29 mouse cellular contexts compared by ENCODE assay signal in genomic region chr2:144281417-144281816, GRCm38 (mm10). TPM values are rescaled to one million over a fixed set of nuclear protein-coding genes. Genes with fewer than 3 reads are reported as not detected.
A peak's percentile ranks its signal among the peaks of the same experiment; 100 is the strongest.
DNase-seq lines count a peak whose midpoint lies in the region; ATAC-seq lines count a peak whose summit lies in the region.
"Had no signal": no experiment of that assay in that cellular context is flagged by ENCODE, and none has a peak within 500 bp of the region (broad histone marks: within the 10 kb centered on the region; RNA-seq: fewer than 3 reads in every experiment).

No protein-coding gene starts in this region.

- H3K27me3 ChIP-seq in limb, embryonic 11.5 days (ENCODE audit: control insufficient read depth, insufficient read depth, low read length) = no peaks in the 10 kb centered on the region
- H3K27me3 ChIP-seq in limb, embryonic 10.5 days (ENCODE audit: low read depth, poor library complexity, severe bottlenecking) = no peaks in the 10 kb centered on the region
- H3K27me3 ChIP-seq: embryonic facial prominence, embryonic 12.5 days; embryonic facial prominence, embryonic 15.5 days; heart, embryonic 12.5 days; heart, embryonic 15.5 days; hindbrain, embryonic 13.5 days; Patski had no signal

- H3K4me1 ChIP-seq in limb, embryonic 11.5 days (ENCODE audit: control insufficient read depth, insufficient read depth, low read length) = no peaks in the 10 kb centered on the region
- peaks cover 13% of the 10 kb centered on the region for H3K4me1 ChIP-seq in limb, embryonic 10.5 days
- H3K4me1 ChIP-seq: embryonic facial prominence, embryonic 12.5 days; embryonic facial prominence, embryonic 15.5 days had no signal

- no peak overlapping the region for H3K4me3 ChIP-seq in limb, embryonic 11.5 days (ENCODE audit: low read depth, low read length)
- no peak overlapping the region for H3K4me3 ChIP-seq in limb, embryonic 10.5 days
- H3K4me3 ChIP-seq: embryonic facial prominence, embryonic 12.5 days; embryonic facial prominence, embryonic 15.5 days; gastrocnemius, adult 2 months; heart, embryonic 12.5 days; heart, embryonic 15.5 days; hindbrain, embryonic 10.5 days; hindbrain, embryonic 13.5 days had no signal

- peaks cover 2% of the 10 kb centered on the region; the same call in 1 of the 2 replicates for H3K36me3 ChIP-seq in limb, embryonic 11.5 days (ENCODE audit: control insufficient read depth, insufficient read depth, low read length)
- H3K36me3 ChIP-seq in limb, embryonic 10.5 days = peaks cover 41% of the 10 kb centered on the region

- no peaks in the 10 kb centered on the region for H3K9me3 ChIP-seq in limb, embryonic 11.5 days (ENCODE audit: control insufficient read depth, low read length)
- H3K9me3 ChIP-seq in limb, embryonic 10.5 days (replicated peaks) = no peaks in the 10 kb centered on the region
- H3K9me3 ChIP-seq: embryonic facial prominence, embryonic 12.5 days; embryonic facial prominence, embryonic 15.5 days; heart, embryonic 12.5 days; heart, embryonic 15.5 days; hindbrain, embryonic 10.5 days; hindbrain, embryonic 13.5 days had no signal

- H3K9ac ChIP-seq in limb, embryonic 11.5 days (ENCODE audit: low read length) = no peak overlapping the region
- H3K9ac ChIP-seq: embryonic facial prominence, embryonic 12.5 days; embryonic facial prominence, embryonic 15.5 days; forebrain, postnatal 0 days; heart, embryonic 12.5 days; heart, embryonic 15.5 days; hindbrain, embryonic 13.5 days had no signal

- H3K4me2 ChIP-seq in limb, embryonic 11.5 days (ENCODE audit: low read depth, severe bottlenecking) = no peak overlapping the region
- H3K4me2 ChIP-seq: embryonic facial prominence, embryonic 12.5 days; embryonic facial prominence, embryonic 15.5 days; heart, embryonic 12.5 days; heart, embryonic 15.5 days; hindbrain, embryonic 13.5 days had no signal

- DNase-seq in limb, embryonic 11.5 days (ENCODE audit: low spot score) = no peak
- DNase-seq in limb, embryonic 10.5 days (ENCODE audit: low spot score) = no peak
- DNase-seq in 416B (ENCODE audit: low read depth) (peak; percentile 39), NIH3T3 (ENCODE audit: low read depth) (peak; percentile 69)
- no peak for DNase-seq in ovary, adult 18-20 months (ENCODE audit: low spot score)
- DNase-seq in adrenal gland, adult 2 months = no peak
- DNase-seq: adrenal gland, postnatal 14 days; cerebellum, adult 11 months; cerebellum, adult 2 months; cerebellum, adult 9-11 months; cerebellum, postnatal 25 days; forebrain, postnatal 0 days; gastrocnemius, adult 2 months; gastrocnemius, postnatal 14 days; heart, adult 18-20 months; heart, postnatal 10 days; heart, postnatal 36 days had no signal

- WGBS in limb, embryonic 11.5 days = 63% methylated on average over 3 of the region's 3 CpGs
- WGBS in limb, embryonic 10.5 days = 69% methylated on average over 3 of the region's 3 CpGs

- H3K27ac ChIP-seq in limb, embryonic 11.5 days (replicated peaks; ENCODE audit: low read depth, low read length) = no peak overlapping the region
- no peak overlapping the region for H3K27ac ChIP-seq in limb, embryonic 10.5 days
- H3K27ac ChIP-seq: embryonic facial prominence, embryonic 12.5 days; embryonic facial prominence, embryonic 15.5 days; gastrocnemius, adult 2 months; hindbrain, embryonic 10.5 days; hindbrain, embryonic 13.5 days had no signal

- ATAC-seq in limb, embryonic 11.5 days (ENCODE audit: insufficient number of reproducible peaks, low FRiP score, low TSS enrichment, low read depth) = peak; percentile 28; the same call in 1 of the 2 replicates
- ATAC-seq: forebrain, embryonic 14.5 days; forebrain, postnatal 0 days; hindbrain, embryonic 16.5 days; Patski had no signal

RNA-seq across cellular contexts. Expression of gene Snx5, which starts 10.7 kb away (rescaled TPM):
- polyA plus RNA-seq in limb, embryonic 11.5 days (2014; fragmentation: Nextera tagmentation; extraction: Ambion mirVana) = 139 and 141 TPM in 2 replicates
- polyA plus RNA-seq in limb, embryonic 10.5 days (2016; fragmentation: Nextera tagmentation; extraction: Ambion mirVana) = 140 and 144 TPM in 2 replicates
- total RNA-seq in adrenal gland, adult 2 months (2021) = 100 to 1,000 TPM in 1 of 2 experiments, 10 to 100 TPM in 1; 87.4 to 105 TPM
- 34.9 and 35.1 TPM in 2 replicates for polyA plus RNA-seq in adrenal gland, adult 2 months (2012; rRNA removed)

RNA-seq across cellular contexts. Expression of gene Mgme1, which starts 11.0 kb away (rescaled TPM):
- 21.6 and 22.6 TPM in 2 replicates for polyA plus RNA-seq in limb, embryonic 11.5 days (2014; fragmentation: Nextera tagmentation; extraction: Ambion mirVana)
- polyA plus RNA-seq in limb, embryonic 10.5 days (2016; fragmentation: Nextera tagmentation; extraction: Ambion mirVana) = 25.6 and 25.7 TPM in 2 replicates
- 10 to 100 TPM; 22.3 to 22.7 TPM for total RNA-seq in adrenal gland, adult 2 months (2021)
- polyA plus RNA-seq in adrenal gland, adult 2 months (2012; rRNA removed) = 4.4 and 4.6 TPM in 2 replicates

RNA-seq across cellular contexts. Expression of gene Ovol2, which starts 50.5 kb away (rescaled TPM):
- 0.53 and 0.55 TPM in 2 replicates for polyA plus RNA-seq in limb, embryonic 11.5 days (2014; fragmentation: Nextera tagmentation; extraction: Ambion mirVana)
- 0.41 and 0.97 TPM in 2 replicates for polyA plus RNA-seq in limb, embryonic 10.5 days (2016; fragmentation: Nextera tagmentation; extraction: Ambion mirVana)
- not detected for total RNA-seq in adrenal gland, adult 2 months (2021)
- not detected in 2 replicates for polyA plus RNA-seq in adrenal gland, adult 2 months (2012; rRNA removed)
- total RNA-seq: adrenal gland, adult 18-20 months; adrenal gland, postnatal 14 days; common myeloid progenitor, adult 5-6 weeks; forebrain, postnatal 0 days; gastrocnemius, adult 2 months; gastrocnemius, postnatal 14 days; gastrocnemius, postnatal 4 days; heart, adult 18-20 months; heart, postnatal 10 days; heart, postnatal 36 days had no signal
- polyA plus RNA-seq: cerebellum, adult 2 months; forebrain, embryonic 14.5 days; hindbrain, embryonic 13.5 days; hindbrain, embryonic 16.5 days; Patski had no signal

Comparison
In these comparisons a context has a peak if more than half of its experiments do, and no peak if none do; other contexts are left out.
1. DNase-seq: peak in 416B (single experiment) and NIH3T3 (single experiment); none in limb, embryonic 11.5 days (single experiment), limb, embryonic 10.5 days (single experiment), ovary, adult 18-20 months (single experiment) and adrenal gland, adult 2 months (single experiment).